Mouse (Mus musculus): Measurements from ENCODE around the gene Ubxn2a.

- no peak for TF ChIP-seq CTCF (IDR thresholded peaks at IDR 0.05; ENCODE audit: low read depth)
- no peak for TF ChIP-seq EP300 (optimal IDR thresholded peaks at IDR 0.05)
Observed at GRCm38 (mm10) chr12:4928197-4928596, 20.7 kb upstream of the Ubxn2a start.
